Mouse (Mus musculus) liver, embryonic 15.5 days (tissue): Measurements from ENCODE around the gene Atp6v1e1. TPM values are rescaled to one million over a fixed set of nuclear protein-coding genes. Genes with fewer than 3 reads are reported as not detected.
"Not testable (repeated sequence)": the region's sequence is repeated elsewhere in the genome, so short reads cannot be mapped to it uniquely, and the experiment has no call there.

Experiments used
- ATAC-seq: fragments of 200-750 bp; cut with Nextera tagmentation; 2 replicates; pipeline ENCODE4 v1.8.0; 2017; ENCODE audit warnings: moderate number of reproducible peaks, mild to moderate bottlenecking, moderate library complexity; ENCODE audit not compliant: insufficient read depth
- H3K27ac ChIP-seq: fragments of 300-500 bp; sonication (generic); replicated peaks from 2 replicates; pipeline ENCODE4 v1.5.1; 2015; ENCODE audit warnings: mild to moderate bottlenecking, inconsistent platforms
- H3K27me3 ChIP-seq: fragments of 300-500 bp; sonication (generic); 2 replicates; pipeline ENCODE4 v1.6.1; 2015; ENCODE audit warnings: mild to moderate bottlenecking, inconsistent platforms
- H3K36me3 ChIP-seq: fragments of 300-500 bp; sonication (generic); replicated peaks from 2 replicates; pipeline ENCODE4 v1.6.1; 2015; ENCODE audit warnings: moderate library complexity, mild to moderate bottlenecking, inconsistent platforms
- H3K4me1 ChIP-seq: fragments of 300-500 bp; sonication (generic); replicated peaks from 2 replicates; pipeline ENCODE4 v1.6.1; 2015; ENCODE audit warnings: inconsistent platforms
- H3K4me2 ChIP-seq: fragments of 300-500 bp; sonication (generic); 2 replicates; pipeline ENCODE4 v1.6.1; 2015; ENCODE audit warnings: moderate library complexity, mild to moderate bottlenecking, inconsistent platforms
- H3K4me3 ChIP-seq: fragments of 300-500 bp; sonication (generic); replicated peaks from 2 replicates; pipeline ENCODE4 v1.5.1; 2015; ENCODE audit warnings: mild to moderate bottlenecking, inconsistent platforms
- H3K9ac ChIP-seq: fragments of 300-500 bp; sonication (generic); 2 replicates; pipeline ENCODE4 v1.6.1; 2015; ENCODE audit warnings: moderate library complexity, mild to moderate bottlenecking, inconsistent platforms
- H3K9me3 ChIP-seq: fragments of 300-500 bp; sonication (generic); replicated peaks from 2 replicates; pipeline ENCODE4 v1.6.1; 2016; ENCODE audit warnings: inconsistent platforms
- WGBS: fragments of 180-500 bp; shearing (Covaris S2); methylation state at CpG from one replicate; pipeline ENCODE4 v1.1.7; 2015; ENCODE audit warnings: mixed read lengths; ENCODE audit not compliant: insufficient replicate concordance; 5-methylcytosine and 5-hydroxymethylcytosine counted together
- polyA plus RNA-seq: library from polyadenylated mRNA; unstranded; fragments of >200 nt; fragmentation: Nextera tagmentation; extraction: Ambion mirVana; gene quantifications from 2 replicates; pipeline ENCODE4 v1.2.1, GENCODE M21; 2015

Atp6v1e1 gene
- polyA plus RNA-seq, 1 experiment from 2014 or later, result 155 TPM

DNA sequence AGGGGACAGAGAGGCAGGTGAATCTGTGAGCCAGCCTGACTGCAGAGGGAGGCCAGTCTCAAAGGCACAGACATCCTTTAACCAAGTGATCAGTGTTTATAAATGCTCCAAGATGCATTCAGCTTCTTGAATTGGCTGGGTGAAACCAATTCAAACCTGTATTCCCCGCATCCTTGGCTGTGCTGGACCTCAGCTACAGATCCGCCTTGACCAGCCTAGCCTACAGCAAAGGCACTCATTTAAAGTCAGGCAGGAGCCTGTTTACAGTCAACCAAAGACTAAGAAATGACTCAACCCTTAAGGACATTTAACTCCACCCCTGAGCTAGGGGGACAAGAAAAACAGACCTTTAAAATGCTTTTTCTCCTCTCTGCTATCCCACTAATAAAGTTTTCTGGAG lies 3.3 kb downstream of the Atp6v1e1 start:
- H3K27me3 ChIP-seq, result no peaks in the 10 kb centered on the region
- H3K36me3 ChIP-seq, result peaks cover 33% of the 10 kb centered on the region
- 0 out of 2 replicates have a peak, but pooled peaks cover 4% of the 10 kb centered on the region for H3K9me3 ChIP-seq
- ATAC-seq, result no peak
- 87% methylated on average over 2 of the region's 2 CpGs for WGBS
- H3K4me2 ChIP-seq, result peak overlapping the region; percentile 74
- peak overlapping the region; percentile 93; the same call in 1 of the 2 replicates for H3K9ac ChIP-seq
- peak overlapping the region; percentile 61; the same call in 1 of the 2 replicates for H3K27ac ChIP-seq
- H3K4me3 ChIP-seq, result peak overlapping the region; percentile 17; the same call in 1 of the 2 replicates
- H3K4me1 ChIP-seq, result peaks cover 33% of the 10 kb centered on the region

DNA sequence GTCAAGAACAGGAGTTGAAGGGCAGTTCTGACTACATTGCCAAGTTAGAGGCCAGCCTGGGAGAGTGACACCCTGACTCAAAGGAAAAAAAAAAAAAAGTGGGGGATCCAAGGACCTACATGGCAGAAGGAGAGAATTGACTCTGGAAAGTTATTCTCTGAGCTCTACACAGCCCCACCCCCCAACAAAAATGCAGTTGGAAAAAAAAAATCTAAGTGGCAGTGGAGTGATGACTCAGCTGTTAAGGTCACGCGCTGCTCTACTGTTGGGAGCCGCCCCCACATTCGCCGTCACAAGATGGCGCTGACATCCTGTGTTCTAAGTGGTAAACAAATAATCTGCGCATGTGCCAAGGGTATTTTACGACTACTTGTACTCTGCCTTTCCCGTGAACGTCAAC lies 10.6 kb downstream of the Atp6v1e1 start:
- H3K27me3 ChIP-seq, H3K4me3 ChIP-seq, H3K27ac ChIP-seq, H3K4me2 ChIP-seq, ATAC-seq, H3K9me3 ChIP-seq, H3K9ac ChIP-seq, H3K4me1 ChIP-seq: not testable (repeated sequence)
- 93% methylated on average over 9 of the region's 10 CpGs for WGBS
- H3K36me3 ChIP-seq, result peaks cover 51% of the 10 kb centered on the region

DNA sequence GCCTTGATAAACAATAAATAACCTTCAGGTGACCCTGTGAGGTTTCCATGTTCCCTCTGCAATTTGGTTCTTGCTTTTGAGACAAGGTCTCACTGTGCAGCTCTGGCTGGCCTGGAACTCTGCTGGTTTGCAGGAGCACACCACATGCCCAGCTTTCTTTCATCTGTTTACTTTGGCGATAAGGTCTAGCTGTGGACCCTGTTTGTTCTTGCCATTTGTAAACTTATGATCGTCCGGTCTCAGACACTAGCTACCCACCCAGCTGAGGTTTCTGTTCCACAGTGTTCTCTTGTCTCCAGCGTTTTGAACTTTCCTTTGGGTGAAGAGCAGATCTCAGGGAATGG lies 14.9 kb downstream of the Atp6v1e1 start:
- Histone ChIP-seq H3K9me3 (no peaks in the 10 kb centered on the region), H3K4me3 (no peak overlapping the region), H3K4me1 (peaks cover 3% of the 10 kb centered on the region), H3K27ac (peak overlapping the region; percentile 72), H3K36me3 (peaks cover 93% of the 10 kb centered on the region), H3K4me2 (no peak overlapping the region), H3K27me3 (no peaks in the 10 kb centered on the region), H3K9ac (no peak overlapping the region)
- 82% methylated on average over 4 of the region's 4 CpGs for WGBS
- ATAC-seq, result peak; percentile 67

DNA sequence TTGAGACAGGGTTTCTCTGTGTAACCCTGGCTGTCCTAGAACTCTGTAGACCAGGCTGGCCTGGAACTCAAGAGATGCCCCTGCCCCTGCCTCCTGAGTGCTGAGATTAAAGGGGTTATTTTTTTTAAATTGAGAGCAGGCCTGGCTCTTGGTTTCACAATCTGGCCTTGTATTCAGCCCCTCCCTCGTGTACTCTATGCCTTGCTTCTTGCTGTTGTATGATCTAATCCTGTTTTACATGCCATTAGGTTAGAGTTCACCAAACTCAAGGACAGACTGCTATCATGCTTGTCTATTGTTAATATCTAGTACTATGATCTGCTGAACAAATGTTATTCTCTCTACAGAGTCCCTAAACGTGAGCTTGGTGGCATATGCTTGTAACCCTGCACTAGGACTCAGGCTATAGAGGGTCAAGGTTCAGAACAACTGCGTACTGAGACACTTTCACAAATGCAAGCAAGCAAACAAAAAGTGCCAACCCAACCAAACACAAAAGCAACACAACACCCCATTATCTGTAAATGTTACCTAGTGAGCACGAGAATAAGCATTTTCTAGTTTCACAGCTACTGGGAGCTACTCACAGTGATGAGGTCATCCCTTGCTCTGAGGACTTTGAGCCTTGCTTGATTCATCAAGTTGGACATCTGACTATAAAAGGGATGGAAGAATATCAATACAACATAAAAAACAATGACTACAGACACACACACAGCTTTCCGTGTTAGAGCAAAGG lies 15.4 kb downstream of the Atp6v1e1 start:
- peak; percentile 19; the same call in 1 of the 2 replicates for ATAC-seq

DNA sequence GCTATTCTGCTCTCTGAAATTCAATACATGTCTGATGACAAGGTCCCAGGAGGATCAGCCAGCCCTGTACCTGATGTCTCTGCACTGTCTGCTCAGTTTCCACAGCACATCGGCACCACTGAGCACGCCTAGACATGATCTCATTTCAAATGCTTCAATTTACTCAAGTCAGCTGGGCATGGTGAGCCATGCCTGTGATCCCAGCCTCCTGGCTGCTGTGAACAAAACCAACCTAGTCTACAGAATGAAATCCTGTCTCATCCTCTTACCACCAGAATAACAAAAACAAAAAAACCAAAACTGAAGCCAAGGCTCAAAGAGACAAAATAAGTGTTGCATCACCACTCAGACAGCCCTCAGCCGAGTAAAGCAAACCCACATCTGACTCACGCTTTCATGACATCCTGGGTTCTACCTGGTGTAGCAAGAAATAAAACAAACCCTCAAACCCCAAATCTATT lies 23.0 kb downstream of the Atp6v1e1 start:
- ATAC-seq, result no peak

More for the DNA sequence above, 15.4 kb downstream of the Atp6v1e1 start:
- H3K27me3 ChIP-seq, result no peaks in the 10 kb centered on the region
- H3K9ac ChIP-seq, result no peak overlapping the region
- H3K9me3 ChIP-seq, result no peaks in the 10 kb centered on the region
- peaks cover 98% of the 10 kb centered on the region for H3K36me3 ChIP-seq
- H3K4me3 ChIP-seq, result no peak overlapping the region
- 75% methylated on average over 5 of the region's 5 CpGs for WGBS
- peaks cover 3% of the 10 kb centered on the region for H3K4me1 ChIP-seq
- peak overlapping the region; percentile 72 for H3K27ac ChIP-seq
- no peak overlapping the region for H3K4me2 ChIP-seq

DNA sequence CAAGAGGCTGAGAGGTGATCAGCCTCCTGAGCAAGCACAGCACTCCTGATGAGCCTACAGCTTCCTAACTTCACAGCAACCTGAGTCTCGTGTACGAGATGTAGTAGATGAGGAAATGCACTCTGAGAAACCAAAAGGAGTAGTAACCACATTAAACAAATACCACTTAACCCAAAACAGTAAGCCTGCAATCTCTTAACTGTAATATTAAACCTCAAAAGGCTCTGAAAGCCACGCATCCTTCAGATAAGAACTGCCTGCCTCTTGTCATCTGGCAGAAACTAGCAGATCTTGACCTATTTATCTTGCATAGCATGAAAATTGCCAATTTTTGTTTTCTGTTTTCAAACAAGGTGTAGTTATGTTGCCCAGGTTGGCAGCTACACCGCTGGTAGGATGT lies 23.7 kb downstream of the Atp6v1e1 start:
- Histone ChIP-seq H3K9me3 (no peaks in the 10 kb centered on the region), H3K4me2 (no peak overlapping the region), H3K4me1 (peaks cover 6% of the 10 kb centered on the region; the same call in 1 of the 2 replicates), H3K36me3 (peaks cover 100% of the 10 kb centered on the region), H3K9ac (no peak overlapping the region), H3K27me3 (no peaks in the 10 kb centered on the region), H3K27ac (no peak overlapping the region), H3K4me3 (no peak overlapping the region)
- WGBS, result 71% methylated on average over 4 of the region's 4 CpGs
- ATAC-seq, result no peak

More for the DNA sequence above, 23.0 kb downstream of the Atp6v1e1 start:
- no peak overlapping the region for H3K27ac ChIP-seq
- H3K4me3 ChIP-seq, result no peak overlapping the region
- H3K9ac ChIP-seq, result no peak overlapping the region
- H3K27me3 ChIP-seq, result no peaks in the 10 kb centered on the region
- no peak overlapping the region for H3K4me2 ChIP-seq
- no peaks in the 10 kb centered on the region for H3K9me3 ChIP-seq
- 86% methylated on average over 4 of the region's 4 CpGs for WGBS
- peaks cover 6% of the 10 kb centered on the region; the same call in 1 of the 2 replicates for H3K4me1 ChIP-seq
- peaks cover 100% of the 10 kb centered on the region for H3K36me3 ChIP-seq

DNA sequence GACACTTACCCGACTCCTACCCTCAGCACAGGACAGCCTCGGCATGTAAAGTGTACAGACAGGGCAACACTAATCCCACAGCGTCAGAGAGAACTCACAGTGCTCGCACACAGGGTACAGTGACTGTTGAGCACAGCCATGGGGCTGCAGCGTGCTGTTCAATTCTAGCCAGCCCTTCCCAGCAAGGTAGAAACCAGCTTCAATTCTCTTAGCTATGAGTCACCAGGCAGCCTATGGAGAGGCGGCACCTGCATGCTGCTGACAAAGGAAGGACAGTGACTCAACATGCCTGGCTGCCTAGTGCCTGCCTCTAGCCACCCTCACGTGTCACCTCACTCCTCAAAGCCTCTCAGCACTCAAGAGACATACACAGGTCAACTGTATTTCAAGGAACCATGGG lies 24.6 kb downstream of the Atp6v1e1 start:
- no peak overlapping the region for H3K9ac ChIP-seq
- H3K36me3 ChIP-seq, result peaks cover 100% of the 10 kb centered on the region
- H3K27ac ChIP-seq, result no peak overlapping the region
- H3K4me1 ChIP-seq, result peaks cover 11% of the 10 kb centered on the region; the same call in 1 of the 2 replicates
- no peak overlapping the region for H3K4me2 ChIP-seq
- ATAC-seq, result no peak
- no peak overlapping the region for H3K4me3 ChIP-seq
- H3K9me3 ChIP-seq, result no peaks in the 10 kb centered on the region
- no peaks in the 10 kb centered on the region for H3K27me3 ChIP-seq
- 81% methylated on average over 7 of the region's 7 CpGs for WGBS

DNA sequence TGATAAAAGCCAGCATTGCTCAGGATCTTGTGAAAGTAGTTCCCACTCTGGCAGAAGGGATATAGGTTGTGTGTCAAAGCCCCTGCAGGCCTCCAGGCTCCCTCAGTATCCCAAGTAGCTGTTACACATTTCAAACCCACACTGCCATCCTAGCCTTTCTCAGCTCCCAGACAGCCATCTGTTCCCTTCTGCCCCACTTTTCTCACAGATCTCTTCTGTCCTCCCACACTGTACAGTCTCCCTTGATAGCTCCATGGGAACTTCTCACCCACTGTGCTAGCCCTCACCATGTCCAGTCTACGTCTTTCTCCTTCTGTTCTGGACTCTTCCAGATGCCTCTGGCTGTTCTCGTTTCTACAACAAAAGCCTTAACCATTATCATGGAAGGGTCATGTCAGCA lies 26.5 kb downstream of the Atp6v1e1 start:
- H3K36me3 ChIP-seq, result peaks cover 98% of the 10 kb centered on the region
- ATAC-seq, result no peak
- no peak overlapping the region for H3K4me2 ChIP-seq
- no peak overlapping the region for H3K4me3 ChIP-seq
- WGBS, result 76% methylated on average over 2 of the region's 2 CpGs
- no peaks in the 10 kb centered on the region for H3K27me3 ChIP-seq
- no peaks in the 10 kb centered on the region for H3K9me3 ChIP-seq
- no peak overlapping the region for H3K27ac ChIP-seq
- H3K9ac ChIP-seq, result no peak overlapping the region
- peaks cover 24% of the 10 kb centered on the region for H3K4me1 ChIP-seq

DNA sequence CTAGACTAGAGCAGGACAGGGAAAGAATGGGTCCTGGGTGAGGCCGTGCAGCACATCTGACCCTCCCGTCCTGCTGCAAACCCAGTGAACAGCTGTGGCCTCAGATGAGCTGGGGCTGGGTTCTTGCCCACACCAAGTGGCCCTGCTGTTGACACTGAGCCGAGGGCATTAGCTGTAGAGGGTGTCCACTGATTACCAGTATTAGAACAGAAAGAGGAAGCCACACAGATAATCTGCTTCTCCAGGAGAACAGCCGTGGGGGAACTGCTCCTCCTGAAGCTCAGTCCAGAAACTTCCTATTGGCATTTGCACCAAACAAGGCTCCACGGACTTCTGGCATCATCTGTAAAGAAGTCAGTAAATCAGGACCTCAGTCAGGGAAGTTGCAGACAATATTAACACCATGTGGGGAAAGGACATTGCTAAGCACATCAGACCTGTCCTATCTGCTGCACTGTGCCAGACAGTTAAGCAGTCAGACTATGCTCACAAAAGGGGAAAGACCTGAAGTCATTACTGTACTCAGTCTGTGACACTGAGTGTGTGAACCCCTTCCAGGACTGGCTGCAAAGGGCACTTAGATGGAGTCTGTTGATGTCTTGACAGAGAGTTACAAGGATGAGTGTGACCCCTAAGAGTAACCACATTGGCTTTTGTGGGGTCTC lies 27.0 kb downstream of the Atp6v1e1 start:
- Histone ChIP-seq H3K4me1 (peaks cover 29% of the 10 kb centered on the region), H3K36me3 (peaks cover 93% of the 10 kb centered on the region), H3K9ac (no peak overlapping the region), H3K9me3 (no peaks in the 10 kb centered on the region), H3K27me3 (no peaks in the 10 kb centered on the region), H3K4me3 (no peak overlapping the region), H3K4me2 (no peak overlapping the region), H3K27ac (no peak overlapping the region)
- ATAC-seq, result no peak
- WGBS, result 16% methylated on average over 5 of the region's 5 CpGs

DNA sequence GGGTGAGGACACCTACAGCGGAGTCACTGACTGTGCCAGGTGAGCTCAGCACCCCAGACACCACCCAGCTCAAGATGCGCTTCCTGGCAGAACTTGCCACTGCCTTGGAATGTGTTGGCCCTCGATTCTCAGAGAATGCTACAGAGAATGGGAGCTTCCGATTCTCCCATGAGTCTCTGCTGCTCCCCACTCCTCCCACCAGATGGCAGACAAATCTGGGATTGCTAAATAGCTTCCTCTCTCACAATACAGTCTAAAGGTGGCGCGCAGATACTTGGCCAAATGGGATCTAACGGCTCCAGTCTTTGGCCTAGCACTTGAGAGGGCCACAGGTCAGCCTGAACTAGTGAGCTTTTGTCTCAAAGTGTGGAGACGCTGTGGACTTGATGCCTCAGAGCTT lies 29.6 kb downstream of the Atp6v1e1 start:
- H3K4me1 ChIP-seq, result peaks cover 47% of the 10 kb centered on the region
- H3K9me3 ChIP-seq, result no peaks in the 10 kb centered on the region
- ATAC-seq, result no peak
- H3K27ac ChIP-seq, result no peak overlapping the region
- H3K4me2 ChIP-seq, result no peak overlapping the region
- peaks cover 77% of the 10 kb centered on the region for H3K36me3 ChIP-seq
- no peaks in the 10 kb centered on the region for H3K27me3 ChIP-seq
- H3K4me3 ChIP-seq, result no peak overlapping the region
- WGBS, result 85% methylated on average over 8 of the region's 8 CpGs
- H3K9ac ChIP-seq, result no peak overlapping the region

DNA sequence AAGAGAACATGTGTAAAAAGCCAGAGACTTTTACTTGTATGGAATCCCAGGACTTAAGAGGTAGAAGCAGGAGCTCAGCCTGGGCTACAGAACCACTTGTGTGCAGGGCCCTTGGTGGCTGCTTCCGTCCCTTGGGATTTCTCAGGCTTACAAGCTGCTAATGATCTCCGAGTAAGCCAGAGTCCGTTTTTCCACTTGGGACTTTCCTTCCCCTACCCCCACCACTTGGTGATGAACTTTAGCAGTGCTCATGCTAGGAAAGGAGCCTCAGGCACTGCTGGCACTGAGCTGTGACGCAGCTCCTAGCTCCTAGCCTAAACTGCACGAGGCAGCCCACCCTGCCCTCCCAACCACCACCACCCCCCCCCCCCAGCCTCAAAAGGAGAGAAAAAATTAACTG lies 31.9 kb downstream of the Atp6v1e1 start:
- Histone ChIP-seq H3K4me3 (no peak overlapping the region), H3K9me3 (no peaks in the 10 kb centered on the region), H3K36me3 (peaks cover 55% of the 10 kb centered on the region), H3K4me1 (peaks cover 59% of the 10 kb centered on the region), H3K27me3 (no peaks in the 10 kb centered on the region), H3K27ac (peak overlapping the region; percentile 67), H3K4me2 (no peak overlapping the region), H3K9ac (no peak overlapping the region)
- ATAC-seq, result no peak
- 71% methylated on average over 5 of the region's 5 CpGs for WGBS
